Mouse (Mus musculus): ENCODE results near the gene Gh. TPM values are rescaled to one million over a fixed set of nuclear protein-coding genes. Genes with fewer than 3 reads are reported as not detected.

Gene Gh
- polyA plus RNA-seq, 1 experiment from 2014 or later: not detected

GRCm38 (mm10) chr11:106271794-106272643 lies 29.6 kb downstream of the Gh start:
- peak; percentile 41 for DNase-seq (ENCODE audit: low spot score)
- Histone ChIP-seq H3K4me3 (ENCODE audit: low read depth, low read length) (peak overlapping the region; percentile 98), H3K27me3 (replicated peaks; ENCODE audit: control insufficient read depth, insufficient read depth, low read length) (no peaks in the 10 kb centered on the region), H3K4me2 (ENCODE audit: low read depth, low read length) (peak overlapping the region; percentile 80), H3K27ac (replicated peaks; ENCODE audit: low read depth, low read length) (peak overlapping the region; percentile 95), H3K4me1 (ENCODE audit: control insufficient read depth, insufficient read depth, low read length) (peaks cover 46% of the 10 kb centered on the region), H3K9me3 (ENCODE audit: control insufficient read depth, low read length) (no peaks in the 10 kb centered on the region), H3K36me3 (ENCODE audit: control insufficient read depth, insufficient read depth, low read length) (peaks cover 13% of the 10 kb centered on the region), H3K9ac (ENCODE audit: low read depth, low read length) (peak overlapping the region; percentile 99)
- WGBS: under 1% methylated on average over 22 of the region's 41 CpGs
- no peak; the same call in 1 of the 2 replicates for ATAC-seq (ENCODE audit: low read depth)

- ATAC-seq (ENCODE audit: low read depth): no peak
- peaks cover 45% of the 10 kb centered on the region for H3K4me1 ChIP-seq (ENCODE audit: control insufficient read depth, insufficient read depth, low read length)
- H3K36me3 ChIP-seq (ENCODE audit: control insufficient read depth, insufficient read depth, low read length): peaks cover 20% of the 10 kb centered on the region
- DNase-seq (ENCODE audit: low spot score): no peak
- H3K4me2 ChIP-seq (ENCODE audit: low read depth, low read length): peak overlapping the region; percentile 80
- peak overlapping the region; percentile 99 for H3K9ac ChIP-seq (ENCODE audit: low read depth, low read length)
- no peaks in the 10 kb centered on the region for H3K9me3 ChIP-seq (ENCODE audit: control insufficient read depth, low read length)
- no peaks in the 10 kb centered on the region for H3K27me3 ChIP-seq (replicated peaks; ENCODE audit: control insufficient read depth, insufficient read depth, low read length)
- 25% methylated on average over 5 of the region's 5 CpGs for WGBS
- H3K4me3 ChIP-seq (ENCODE audit: low read depth, low read length): peak overlapping the region; percentile 98
- H3K27ac ChIP-seq (replicated peaks; ENCODE audit: low read depth, low read length): peak overlapping the region; percentile 95
Measured at GRCm38 (mm10) chr11:106271131-106271793, 30.4 kb downstream of the Gh start.

- ATAC-seq (ENCODE audit: low read depth): no peak; the same call in 1 of the 2 replicates
- DNase-seq (ENCODE audit: low spot score): peak; percentile 87
- Histone ChIP-seq H3K27me3 (replicated peaks; ENCODE audit: control insufficient read depth, insufficient read depth, low read length) (no peaks in the 10 kb centered on the region), H3K27ac (replicated peaks; ENCODE audit: low read depth, low read length) (peak overlapping the region; percentile 77), H3K36me3 (ENCODE audit: control insufficient read depth, insufficient read depth, low read length) (peaks cover 42% of the 10 kb centered on the region), H3K9ac (ENCODE audit: low read depth, low read length) (peak overlapping the region; percentile 35), H3K4me1 (ENCODE audit: control insufficient read depth, insufficient read depth, low read length) (peaks cover 33% of the 10 kb centered on the region), H3K4me3 (ENCODE audit: low read depth, low read length) (peak overlapping the region; percentile 13; the same call in 1 of the 2 replicates), H3K4me2 (ENCODE audit: low read depth, low read length) (peak overlapping the region; percentile 43), H3K9me3 (ENCODE audit: control insufficient read depth, low read length) (no peaks in the 10 kb centered on the region)
- WGBS: 28% methylated on average over 3 of the region's 3 CpGs
Measured at GRCm38 (mm10) chr11:106269060-106269431, 32.6 kb downstream of the Gh start.

GRCm38 (mm10) chr11:106268326-106269059 lies 33.2 kb downstream of the Gh start:
- WGBS: 37% methylated on average over 8 of the region's 8 CpGs
- Histone ChIP-seq H3K36me3 (ENCODE audit: control insufficient read depth, insufficient read depth, low read length) (peaks cover 48% of the 10 kb centered on the region), H3K4me1 (ENCODE audit: control insufficient read depth, insufficient read depth, low read length) (peaks cover 33% of the 10 kb centered on the region), H3K27ac (replicated peaks; ENCODE audit: low read depth, low read length) (peak overlapping the region; percentile 77), H3K9me3 (ENCODE audit: control insufficient read depth, low read length) (no peaks in the 10 kb centered on the region), H3K9ac (ENCODE audit: low read depth, low read length) (peak overlapping the region; percentile 35), H3K4me3 (ENCODE audit: low read depth, low read length) (peak overlapping the region; percentile 13; the same call in 1 of the 2 replicates), H3K27me3 (replicated peaks; ENCODE audit: control insufficient read depth, insufficient read depth, low read length) (no peaks in the 10 kb centered on the region), H3K4me2 (ENCODE audit: low read depth, low read length) (peak overlapping the region; percentile 43)
- DNase-seq (ENCODE audit: low spot score): peak; percentile 83
- no peak for ATAC-seq (ENCODE audit: low read depth)

- H3K9me3 ChIP-seq (ENCODE audit: control insufficient read depth, low read length): no peaks in the 10 kb centered on the region
- peaks cover 54% of the 10 kb centered on the region for H3K36me3 ChIP-seq (ENCODE audit: control insufficient read depth, insufficient read depth, low read length)
- ATAC-seq (ENCODE audit: low read depth) (no peak; the same call in 1 of the 2 replicates), DNase-seq (ENCODE audit: low spot score) (no peak)
- H3K27me3 ChIP-seq (replicated peaks; ENCODE audit: control insufficient read depth, insufficient read depth, low read length): no peaks in the 10 kb centered on the region
- peak overlapping the region; percentile 43 for H3K4me2 ChIP-seq (ENCODE audit: low read depth, low read length)
- H3K27ac ChIP-seq (replicated peaks; ENCODE audit: low read depth, low read length): peak overlapping the region; percentile 77
- H3K9ac ChIP-seq (ENCODE audit: low read depth, low read length): peak overlapping the region; percentile 27
- WGBS: 76% methylated on average over 5 of the region's 5 CpGs
- H3K4me1 ChIP-seq (ENCODE audit: control insufficient read depth, insufficient read depth, low read length): peaks cover 33% of the 10 kb centered on the region
- no peak overlapping the region for H3K4me3 ChIP-seq (ENCODE audit: low read depth, low read length)
Measured at GRCm38 (mm10) chr11:106267871-106268270, 33.8 kb downstream of the Gh start.

- Histone ChIP-seq H3K36me3 (ENCODE audit: control insufficient read depth, insufficient read depth, low read length) (peaks cover 59% of the 10 kb centered on the region), H3K9ac (ENCODE audit: low read depth, low read length) (no peak overlapping the region; the same call in 1 of the 2 replicates)
- 66% methylated on average over 13 of the region's 15 CpGs for WGBS
Measured at GRCm38 (mm10) chr11:106267311-106267852, 34.3 kb downstream of the Gh start.

GRCm38 (mm10) chr11:106266431-106266830 lies 35.2 kb downstream of the Gh start:
- Histone ChIP-seq H3K9me3 (ENCODE audit: control insufficient read depth, low read length) (no peaks in the 10 kb centered on the region), H3K4me3 (ENCODE audit: low read depth, low read length) (no peak overlapping the region), H3K27me3 (replicated peaks; ENCODE audit: control insufficient read depth, insufficient read depth, low read length) (no peaks in the 10 kb centered on the region), H3K27ac (replicated peaks; ENCODE audit: low read depth, low read length) (no peak overlapping the region), H3K9ac (ENCODE audit: low read depth, low read length) (no peak overlapping the region), H3K36me3 (ENCODE audit: control insufficient read depth, insufficient read depth, low read length) (peaks cover 69% of the 10 kb centered on the region), H3K4me1 (ENCODE audit: control insufficient read depth, insufficient read depth, low read length) (peaks cover 33% of the 10 kb centered on the region), H3K4me2 (ENCODE audit: low read depth, low read length) (no peak overlapping the region)
- 90% methylated on average over 10 of the region's 10 CpGs for WGBS
- ATAC-seq (ENCODE audit: low read depth): no peak
- no peak for DNase-seq (ENCODE audit: low spot score)

More at GRCm38 (mm10) chr11:106267311-106267852, 34.3 kb downstream of the Gh start:
- Histone ChIP-seq H3K27ac (replicated peaks; ENCODE audit: low read depth, low read length) (peak overlapping the region; percentile 77), H3K27me3 (replicated peaks; ENCODE audit: control insufficient read depth, insufficient read depth, low read length) (no peaks in the 10 kb centered on the region), H3K4me3 (ENCODE audit: low read depth, low read length) (peak overlapping the region; percentile 17; the same call in 1 of the 2 replicates), H3K4me2 (ENCODE audit: low read depth, low read length) (peak overlapping the region; percentile 43), H3K9me3 (ENCODE audit: control insufficient read depth, low read length) (no peaks in the 10 kb centered on the region), H3K4me1 (ENCODE audit: control insufficient read depth, insufficient read depth, low read length) (peaks cover 33% of the 10 kb centered on the region)
- ATAC-seq (ENCODE audit: low read depth) (peak; percentile 38; the same call in 1 of the 2 replicates), DNase-seq (ENCODE audit: low spot score) (peak; percentile 81)

GRCm38 (mm10) chr11:106265570-106265969 lies 36.1 kb downstream of the Gh start:
- Histone ChIP-seq H3K9me3 (ENCODE audit: control insufficient read depth, low read length) (no peaks in the 10 kb centered on the region), H3K27ac (replicated peaks; ENCODE audit: low read depth, low read length) (no peak overlapping the region), H3K36me3 (ENCODE audit: control insufficient read depth, insufficient read depth, low read length) (peaks cover 76% of the 10 kb centered on the region), H3K4me1 (ENCODE audit: control insufficient read depth, insufficient read depth, low read length) (peaks cover 26% of the 10 kb centered on the region), H3K27me3 (replicated peaks; ENCODE audit: control insufficient read depth, insufficient read depth, low read length) (no peaks in the 10 kb centered on the region), H3K4me2 (ENCODE audit: low read depth, low read length) (no peak overlapping the region), H3K4me3 (ENCODE audit: low read depth, low read length) (no peak overlapping the region), H3K9ac (ENCODE audit: low read depth, low read length) (no peak overlapping the region)
- 89% methylated on average over 4 of the region's 4 CpGs for WGBS
- DNase-seq (ENCODE audit: low spot score) (no peak), ATAC-seq (ENCODE audit: low read depth) (no peak)
